Mouse (Mus musculus) CH12.LX (cell line): Measurements from ENCODE around the gene Mfsd2a. TPM values are rescaled to one million over a fixed set of nuclear protein-coding genes. Genes with fewer than 3 reads are reported as not detected.

ENCODE experiments used
- DNase-seq: peaks from one replicate; pipeline ENCODE4 v3.0.0-alpha.2; 2013; ENCODE audit errors: extremely low read depth
- H3K27ac ChIP-seq: 2 replicates; pipeline ENCODE4 v1.5.1; 2012; ENCODE audit warnings: low read depth, mild to moderate bottlenecking, control low read depth, moderate library complexity; ENCODE audit not compliant: insufficient read depth
- H3K27me3 ChIP-seq: replicated peaks from 2 replicates; pipeline ENCODE3; 2012; ENCODE audit warnings: inconsistent platforms
- H3K36me3 ChIP-seq, 2 experiments: replicated peaks in 1 of 2; 2 replicates each; pipeline versions ENCODE3 to v1.6.1; 2012; ENCODE audit warnings: inconsistent platforms in 1 of 2, low read length in 1 of 2, mild to moderate bottlenecking in 1 of 2, mixed read lengths in 1 of 2, moderate library complexity in 1 of 2; ENCODE audit not compliant: control insufficient read depth in 1 of 2, insufficient read depth in 1 of 2
- H3K4me1 ChIP-seq, 2 experiments: 2 replicates each; pipeline ENCODE4 v1.6.1; 2012; ENCODE audit warnings: inconsistent platforms in 1 of 2, moderate library complexity in 1 of 2; ENCODE audit not compliant: insufficient read depth in 2 of 2, control insufficient read depth in 1 of 2
- H3K4me2 ChIP-seq: 2 replicates; pipeline ENCODE4 v1.6.1; 2012; ENCODE audit warnings: low read depth, mild to moderate bottlenecking, control low read depth; ENCODE audit not compliant: poor library complexity, insufficient read depth, severe bottlenecking
- H3K4me3 ChIP-seq, 3 experiments: fragments of 150-350 bp in 1 of 3; sonication (generic) in 1 of 3; replicated peaks in 1 of 3; 2 replicates each; pipeline versions ENCODE3 to v1.5.1; 2011 to 2012; ENCODE audit warnings: low read depth in 2 of 3, low read length in 2 of 3, mild to moderate bottlenecking in 2 of 3, moderate library complexity in 2 of 3, control low read depth in 1 of 3, improper control_type of control experiment in 1 of 3, inconsistent platforms in 1 of 3, mixed read lengths in 1 of 3; ENCODE audit not compliant: poor library complexity in 1 of 3
- H3K79me2 ChIP-seq: replicated peaks from 2 replicates; pipeline ENCODE4 v1.6.1; 2012; ENCODE audit warnings: mild to moderate bottlenecking, moderate library complexity; ENCODE audit not compliant: control insufficient read depth, poor library complexity, insufficient read depth, severe bottlenecking; ENCODE audit errors: extremely low read depth
- H3K9ac ChIP-seq: 2 replicates; pipeline ENCODE4 v1.6.1; 2012; ENCODE audit warnings: low read depth, mild to moderate bottlenecking, control low read depth, moderate library complexity; ENCODE audit not compliant: insufficient read depth
- H3K9me3 ChIP-seq: replicated peaks from 2 replicates; pipeline ENCODE3; 2012; ENCODE audit warnings: low read length, inconsistent platforms, mixed read lengths
- CHD2 ChIP-seq: IDR thresholded peaks from 2 replicates; pipeline ENCODE4 v1.6.1; 2011; ENCODE audit warnings: low read length, improper control_type of control experiment
- E2F4 ChIP-seq: IDR thresholded peaks from 2 replicates; pipeline ENCODE4 v1.6.1; 2011; ENCODE audit warnings: low read depth, low read length, improper control_type of control experiment; ENCODE audit not compliant: insufficient replicate concordance
- EP300 ChIP-seq: IDR thresholded peaks from 2 replicates; pipeline ENCODE4 v1.6.1; 2011; ENCODE audit warnings: low read length, improper control_type of control experiment
- ETS1 ChIP-seq: conservative IDR thresholded peaks from 2 replicates; pipeline ENCODE4 v1.6.1; 2012; ENCODE audit warnings: low read depth, mild to moderate bottlenecking, inconsistent platforms, low read length, improper control_type of control experiment, moderate library complexity
- HCFC1 ChIP-seq: IDR thresholded peaks from 2 replicates; pipeline ENCODE4 v1.6.1; 2012; ENCODE audit warnings: low read depth, mild to moderate bottlenecking, inconsistent platforms, low read length, improper control_type of control experiment
- IRF4 ChIP-seq: IDR thresholded peaks from 2 replicates; pipeline ENCODE4 v1.6.1; 2014; ENCODE audit warnings: low read depth, mild to moderate bottlenecking, inconsistent platforms, low read length, improper control_type of control experiment
- KAT2A ChIP-seq: IDR thresholded peaks from 2 replicates; pipeline ENCODE4 v1.6.1; 2012; ENCODE audit warnings: low read length, improper control_type of control experiment, inconsistent platforms; ENCODE audit not compliant: insufficient replicate concordance
- MYC ChIP-seq: IDR thresholded peaks from 2 replicates; pipeline ENCODE4 v1.6.1; 2011; ENCODE audit warnings: low read depth, mild to moderate bottlenecking, improper control_type of control experiment, low read length
- NELFE ChIP-seq: IDR thresholded peaks from 2 replicates; pipeline ENCODE4 v1.6.1; 2011; ENCODE audit warnings: low read depth, low read length, improper control_type of control experiment
- NRF1 ChIP-seq: IDR thresholded peaks from 2 replicates; pipeline ENCODE4 v1.6.1; 2014; ENCODE audit warnings: low read depth, mild to moderate bottlenecking, inconsistent platforms, low read length, improper control_type of control experiment, moderate library complexity
- PAX5 ChIP-seq: IDR thresholded peaks from 2 replicates; pipeline ENCODE4 v1.6.1; 2012; ENCODE audit warnings: low read length, inconsistent platforms, mixed read lengths
- POLR2AphosphoS2 ChIP-seq: IDR thresholded peaks from 2 replicates; pipeline ENCODE4 v1.6.1; 2011; ENCODE audit warnings: low read depth, low read length, improper control_type of control experiment
- SMC3 ChIP-seq: IDR thresholded peaks from 2 replicates; pipeline ENCODE4 v1.6.1; 2011; ENCODE audit warnings: low read depth, low read length, improper control_type of control experiment
- TCF12 ChIP-seq: IDR thresholded peaks from 2 replicates; pipeline ENCODE4 v1.6.1; 2014; ENCODE audit warnings: low read depth, mild to moderate bottlenecking, inconsistent platforms, low read length, improper control_type of control experiment
- UBTF ChIP-seq: IDR thresholded peaks from 2 replicates; pipeline ENCODE4 v1.6.1; 2012; ENCODE audit warnings: low read depth, mild to moderate bottlenecking, inconsistent platforms, low read length, improper control_type of control experiment, moderate library complexity
- USF1 ChIP-seq: IDR thresholded peaks from 2 replicates; pipeline ENCODE4 v1.6.1; 2014; ENCODE audit warnings: low read depth, mild to moderate bottlenecking, inconsistent platforms, low read length, improper control_type of control experiment
- ZNF384 ChIP-seq: IDR thresholded peaks from 2 replicates; pipeline ENCODE4 v1.6.1; 2012; ENCODE audit warnings: low read depth, low read length, improper control_type of control experiment, inconsistent platforms
- dilution Hi-C: fragments of 300-500 bp; cut with MboI; formaldehyde crosslinking; loops from 2 replicates; pipeline ENCODE4 v1.14.3; 2020; ENCODE audit warnings: low sequenced_read_pairs; ENCODE audit not compliant: extremely low pct_unique_long_range_greater_than_20kb, extremely low pct_ligation_motif_present
- in situ Hi-C: fragments of 300-500 bp; cut with MboI; formaldehyde crosslinking; loops from 3 replicates; pipeline ENCODE4 v1.14.3; 2019; ENCODE audit warnings: low sequenced_read_pairs, low pct_ligation_motif_present, low pct_unique_long_range_greater_than_20kb, mixed read lengths
- polyA plus RNA-seq: library from polyadenylated mRNA; unstranded; fragments of >175 nt; gene quantifications from 2 replicates; pipeline ENCODE4 v1.2.1, GENCODE M21; 2012; ENCODE audit warnings: low read depth; ENCODE audit not compliant: insufficient read length
- total RNA-seq, 2 experiments: library from RNA; depleted of rRNA; stranded (reverse); fragments of 300-350 nt in 1 of 2; fragments of >200 nt in 1 of 2; gene quantifications; 2 replicates each; pipeline ENCODE4 v1.2.3; 2012 to 2014

Gene Mfsd2a
- total and polyA plus RNA-seq, 3 experiments = 17.3 to 18.3 (median 17.4) TPM

GRCm38 (mm10) chr4:122979826-122980225 is 18.8 kb upstream of the Mfsd2a start:
- TF ChIP-seq PAX5 = no peak
- no peaks in the 10 kb centered on the region for H3K9me3 ChIP-seq
- in situ Hi-C loops (loop anchor here (10.0 kb wide), 1 partner anchor 65 kb away; no protein-coding TSS in a partner anchor), dilution Hi-C loops (no loop called here)
- peaks cover 0 to 2% of the 10 kb centered on the region in 2 experiments; a peak in 1 of 4 replicates for H3K4me1 ChIP-seq
- no peak overlapping the region for H3K9ac ChIP-seq
- no peaks in the 10 kb centered on the region for H3K36me3 ChIP-seq
- DNase-seq = no peak
- no peak overlapping the region for H3K27ac ChIP-seq
- H3K79me2 ChIP-seq = no peaks in the 10 kb centered on the region
- H3K4me3 ChIP-seq = no peak overlapping the region
- no peak overlapping the region for H3K4me2 ChIP-seq
- H3K27me3 ChIP-seq = peaks cover 1% of the 10 kb centered on the region

DNA sequence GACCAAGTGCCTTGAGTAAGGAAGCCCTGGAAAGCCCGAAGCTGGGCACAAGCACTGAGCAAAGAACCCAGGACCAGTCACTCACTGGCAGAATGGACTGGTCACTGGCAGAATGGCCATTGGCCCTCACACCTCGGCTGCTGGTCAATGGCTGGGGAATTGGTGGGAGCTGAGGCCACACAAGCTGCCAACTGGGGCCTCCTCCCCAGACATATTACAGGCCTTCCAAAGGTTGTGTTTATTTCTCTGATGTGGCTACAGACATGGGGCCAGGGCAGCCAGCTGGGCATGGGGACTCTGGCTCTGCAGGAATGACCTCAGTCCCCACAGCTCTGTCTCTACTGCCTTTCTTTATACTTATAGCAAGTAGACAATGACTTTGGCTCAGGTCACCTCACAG is 17.9 kb upstream of the Mfsd2a start:
- Histone ChIP-seq H3K4me1 (no peaks in the 10 kb centered on the region), H3K79me2 (no peaks in the 10 kb centered on the region), H3K9ac (no peak overlapping the region), H3K27ac (no peak overlapping the region), H3K4me2 (no peak overlapping the region), H3K27me3 (peaks cover 1% of the 10 kb centered on the region), H3K9me3 (no peaks in the 10 kb centered on the region), H3K4me3 (no peak overlapping the region), H3K36me3 (no peaks in the 10 kb centered on the region)
- DNase-seq = no peak
- in situ Hi-C loops = no loop called here
- dilution Hi-C loops = no loop called here
- no peak for TF ChIP-seq UBTF
- no peak for TF ChIP-seq POLR2AphosphoS2
- TF ChIP-seq TCF12 = no peak
- TF ChIP-seq MYC = no peak
- TF ChIP-seq USF1 = no peak
- no peak for TF ChIP-seq ETS1
- TF ChIP-seq ZNF384 = no peak
- TF ChIP-seq IRF4 = no peak
- no peak for TF ChIP-seq SMC3
- no peak for TF ChIP-seq HCFC1
- no peak for TF ChIP-seq KAT2A
- no peak for TF ChIP-seq NELFE
- TF ChIP-seq NRF1 = no peak
- no peak for TF ChIP-seq EP300
- no peak for TF ChIP-seq CHD2
- TF ChIP-seq E2F4 = no peak
